Mouse (Mus musculus): ENCODE measurements at regions not wholly inside any gene's neighbourhood (a gene's known extent, or its start where the extent isn't known, plus 50 kb on each side); places are given as distances from the start of the nearest gene placed in this dataset.

GRCm38 (mm10) chr11:43370025-43370424 lies 56.0 kb downstream of the Pttg1 start:
- ATAC-seq (ENCODE audit: extremely low read depth, insufficient number of reproducible peaks, low FRiP score, poor library complexity, severe bottlenecking) = no peak
- no peaks in the 10 kb centered on the region for H3K4me1 ChIP-seq (ENCODE audit: insufficient read depth, low read depth, low read length)

GRCm38 (mm10) chr11:43368346-43368745 lies 57.7 kb downstream of the Pttg1 start:
- H3K4me3 ChIP-seq (ENCODE audit: low read depth, low read length) = no peak overlapping the region
- no peaks in the 10 kb centered on the region for H3K4me1 ChIP-seq (ENCODE audit: insufficient read depth, low read depth, low read length)
- DNase-seq (ENCODE audit: low spot score) (no peak), ATAC-seq (ENCODE audit: extremely low read depth, insufficient number of reproducible peaks, low FRiP score, poor library complexity, severe bottlenecking) (no peak)
- H3K36me3 ChIP-seq (replicated peaks) = no peaks in the 10 kb centered on the region
- no peaks in the 10 kb centered on the region for H3K27me3 ChIP-seq (ENCODE audit: insufficient read depth, low read length)
- H3K9me3 ChIP-seq (replicated peaks) = no peaks in the 10 kb centered on the region
- TF ChIP-seq CTCF (IDR thresholded peaks at IDR 0.05; ENCODE audit: low read depth, low read length) (no peak), GATA1 (IDR thresholded peaks at IDR 0.05; ENCODE audit: borderline replicate concordance, low read length) (no peak), POLR2AphosphoS5 (IDR thresholded peaks at IDR 0.05; ENCODE audit: insufficient replicate concordance, low read depth, low read length) (no peak), GATA2 (IDR thresholded peaks at IDR 0.05; ENCODE audit: borderline replicate concordance, low read depth, low read length) (no peak), TAL1 (conservative IDR thresholded peaks at IDR 0.05; ENCODE audit: low read depth, low read length) (no peak)

More at GRCm38 (mm10) chr11:43370025-43370424, 56.0 kb downstream of the Pttg1 start:
- Histone ChIP-seq H3K36me3 (replicated peaks) (no peaks in the 10 kb centered on the region), H3K4me3 (ENCODE audit: low read depth, low read length) (no peak overlapping the region), H3K27me3 (ENCODE audit: insufficient read depth, low read length) (no peaks in the 10 kb centered on the region; the same call in 1 of the 2 replicates), H3K9me3 (replicated peaks) (no peaks in the 10 kb centered on the region)
- no peak for TF ChIP-seq TAL1 (conservative IDR thresholded peaks at IDR 0.05; ENCODE audit: low read depth, low read length)
- no peak for TF ChIP-seq GATA2 (IDR thresholded peaks at IDR 0.05; ENCODE audit: borderline replicate concordance, low read depth, low read length)
- no peak for DNase-seq (ENCODE audit: low spot score)

GRCm38 (mm10) chr11:43361858-43362257 lies 64.2 kb downstream of the Pttg1 start:
- Histone ChIP-seq H3K27me3 (ENCODE audit: insufficient read depth, low read length) (no peaks in the 10 kb centered on the region), H3K36me3 (replicated peaks) (no peaks in the 10 kb centered on the region), H3K9me3 (replicated peaks) (no peaks in the 10 kb centered on the region), H3K4me1 (ENCODE audit: insufficient read depth, low read depth, low read length) (no peaks in the 10 kb centered on the region), H3K4me3 (ENCODE audit: low read depth, low read length) (no peak overlapping the region)
- no peak for DNase-seq (ENCODE audit: low spot score)
- ATAC-seq (ENCODE audit: extremely low read depth, insufficient number of reproducible peaks, low FRiP score, poor library complexity, severe bottlenecking) = no peak
- no peak for TF ChIP-seq GATA1 (IDR thresholded peaks at IDR 0.05; ENCODE audit: borderline replicate concordance, low read length)
- TF ChIP-seq GATA2 (IDR thresholded peaks at IDR 0.05; ENCODE audit: borderline replicate concordance, low read depth, low read length) = no peak
- no peak for TF ChIP-seq CTCF (IDR thresholded peaks at IDR 0.05; ENCODE audit: low read depth, low read length)
- TF ChIP-seq POLR2AphosphoS5 (IDR thresholded peaks at IDR 0.05; ENCODE audit: insufficient replicate concordance, low read depth, low read length) = no peak
- TF ChIP-seq TAL1 (conservative IDR thresholded peaks at IDR 0.05; ENCODE audit: low read depth, low read length) = no peak

GRCm38 (mm10) chr11:43358390-43359291 lies 67.4 kb downstream of the Pttg1 start:
- Histone ChIP-seq H3K27me3 (ENCODE audit: insufficient read depth, low read length) (no peaks in the 10 kb centered on the region), H3K9me3 (replicated peaks) (no peaks in the 10 kb centered on the region), H3K36me3 (replicated peaks) (no peaks in the 10 kb centered on the region), H3K4me3 (ENCODE audit: low read depth, low read length) (no peak overlapping the region), H3K4me1 (ENCODE audit: insufficient read depth, low read depth, low read length) (no peaks in the 10 kb centered on the region)
- DNase-seq (ENCODE audit: low spot score) (no peak), ATAC-seq (ENCODE audit: extremely low read depth, insufficient number of reproducible peaks, low FRiP score, poor library complexity, severe bottlenecking) (no peak)
- TF ChIP-seq POLR2AphosphoS5 (IDR thresholded peaks at IDR 0.05; ENCODE audit: insufficient replicate concordance, low read depth, low read length) (no peak), TAL1 (conservative IDR thresholded peaks at IDR 0.05; ENCODE audit: low read depth, low read length) (no peak), CTCF (IDR thresholded peaks at IDR 0.05; ENCODE audit: low read depth, low read length) (no peak), GATA2 (IDR thresholded peaks at IDR 0.05; ENCODE audit: borderline replicate concordance, low read depth, low read length) (no peak), GATA1 (IDR thresholded peaks at IDR 0.05; ENCODE audit: borderline replicate concordance, low read length) (no peak)

GRCm38 (mm10) chr11:43353602-43354001 lies 72.4 kb downstream of the Pttg1 start:
- no peak overlapping the region for H3K4me3 ChIP-seq (ENCODE audit: low read depth, low read length)
- no peaks in the 10 kb centered on the region for H3K9me3 ChIP-seq (replicated peaks)
- no peaks in the 10 kb centered on the region for H3K36me3 ChIP-seq (replicated peaks)
- TF ChIP-seq GATA2 (IDR thresholded peaks at IDR 0.05; ENCODE audit: borderline replicate concordance, low read depth, low read length) = no peak
- no peaks in the 10 kb centered on the region for H3K27me3 ChIP-seq (ENCODE audit: insufficient read depth, low read length)
- DNase-seq (ENCODE audit: low spot score) (no peak), ATAC-seq (ENCODE audit: extremely low read depth, insufficient number of reproducible peaks, low FRiP score, poor library complexity, severe bottlenecking) (no peak)
- no peaks in the 10 kb centered on the region for H3K4me1 ChIP-seq (ENCODE audit: insufficient read depth, low read depth, low read length)

GRCm38 (mm10) chr11:43353030-43353429 lies 73.0 kb downstream of the Pttg1 start:
- ATAC-seq (ENCODE audit: extremely low read depth, insufficient number of reproducible peaks, low FRiP score, poor library complexity, severe bottlenecking) (no peak), DNase-seq (ENCODE audit: low spot score) (no peak)
- H3K27me3 ChIP-seq (ENCODE audit: insufficient read depth, low read length) = no peaks in the 10 kb centered on the region
- H3K36me3 ChIP-seq (replicated peaks) = no peaks in the 10 kb centered on the region
- no peak for TF ChIP-seq POLR2AphosphoS5 (IDR thresholded peaks at IDR 0.05; ENCODE audit: insufficient replicate concordance, low read depth, low read length)
- no peak for TF ChIP-seq CTCF (IDR thresholded peaks at IDR 0.05; ENCODE audit: low read depth, low read length)
- no peak for TF ChIP-seq GATA1 (IDR thresholded peaks at IDR 0.05; ENCODE audit: borderline replicate concordance, low read length)
- TF ChIP-seq GATA2 (IDR thresholded peaks at IDR 0.05; ENCODE audit: borderline replicate concordance, low read depth, low read length) = no peak
- no peak for TF ChIP-seq TAL1 (conservative IDR thresholded peaks at IDR 0.05; ENCODE audit: low read depth, low read length)
- H3K4me1 ChIP-seq (ENCODE audit: insufficient read depth, low read depth, low read length) = no peaks in the 10 kb centered on the region
- H3K9me3 ChIP-seq (replicated peaks) = no peaks in the 10 kb centered on the region
- no peak overlapping the region for H3K4me3 ChIP-seq (ENCODE audit: low read depth, low read length)

All from G1E (cell line).